Mouse (Mus musculus) fat pad, adult 2 months (tissue): ENCODE measurements around the gene Cyp21a1.
A peak's percentile ranks its signal among the peaks of the same experiment; 100 is the strongest.
"Not testable (repeated sequence)": the region's sequence is repeated elsewhere in the genome, so short reads cannot be mapped to it uniquely, and the experiment has no call there.

Experiments
- DNase-seq: peaks from one replicate; pipeline ENCODE4 v3.0.0-alpha.2; 2011; ENCODE audit warnings: low read depth, low spot score; ENCODE audit errors: extremely low read depth

Gene Cyp21a1

GRCm38 (mm10) chr17:34804301-34804700 lies at the start of gene Cyp21a1:
Gene Cyp21a1, minus strand, starts transcription at chr17:34804561.
- DNase-seq, result not testable (repeated sequence)

GRCm38 (mm10) chr17:34853511-34853910 lies 49.1 kb upstream of the Cyp21a1 start:
- DNase-seq, result no peak

- no peak for DNase-seq
Observed at GRCm38 (mm10) chr17:34850517-34851125, 46.3 kb upstream of the Cyp21a1 start.

GRCm38 (mm10) chr17:34849722-34850516 lies 45.6 kb upstream of the Cyp21a1 start, which contains the start of the genes Skiv2l and Nelfe:
Gene Skiv2l, minus strand, starts transcription at chr17:34850210.
Gene Nelfe, plus strand, starts transcription at chr17:34850391.
- DNase-seq, result peak; percentile 46

GRCm38 (mm10) chr17:34847615-34848014 lies 43.3 kb upstream of the Cyp21a1 start:
- no peak for DNase-seq

- DNase-seq, result no peak
Observed at GRCm38 (mm10) chr17:34847192-34847591, 42.8 kb upstream of the Cyp21a1 start.

GRCm38 (mm10) chr17:34844884-34845283 lies 40.5 kb upstream of the Cyp21a1 start:
- no peak for DNase-seq

- no peak for DNase-seq
Observed at GRCm38 (mm10) chr17:34840736-34841307, 36.5 kb upstream of the Cyp21a1 start.

GRCm38 (mm10) chr17:34838785-34839184 lies 34.4 kb upstream of the Cyp21a1 start:
- DNase-seq, result no peak

GRCm38 (mm10) chr17:34837464-34838324 lies 33.3 kb upstream of the Cyp21a1 start:
- no peak for DNase-seq

- DNase-seq, result peak; percentile 43
Observed at GRCm38 (mm10) chr17:34836856-34837221, 32.5 kb upstream of the Cyp21a1 start, which contains the start of the genes Stk19 and Dxo. Gene Stk19, minus strand, starts transcription at chr17:34836945. Gene Dxo, plus strand, starts transcription at chr17:34837019.

GRCm38 (mm10) chr17:34836155-34836855 lies 31.9 kb upstream of the Cyp21a1 start:
- DNase-seq, result no peak

GRCm38 (mm10) chr17:34830776-34831175 lies 26.4 kb upstream of the Cyp21a1 start:
- not testable (repeated sequence) for DNase-seq

GRCm38 (mm10) chr17:34814818-34815370 lies 10.5 kb upstream of the Cyp21a1 start:
- DNase-seq, result no peak

- not testable (repeated sequence) for DNase-seq
Observed at GRCm38 (mm10) chr17:34813747-34814146, 9.4 kb upstream of the Cyp21a1 start.

GRCm38 (mm10) chr17:34811275-34811674 lies 6.9 kb upstream of the Cyp21a1 start:
- no peak for DNase-seq

GRCm38 (mm10) chr17:34810811-34811210 lies 6.5 kb upstream of the Cyp21a1 start:
- DNase-seq, result not testable (repeated sequence)

GRCm38 (mm10) chr17:34810411-34810810 lies 6.0 kb upstream of the Cyp21a1 start:
- DNase-seq, result not testable (repeated sequence)

GRCm38 (mm10) chr17:34808599-34809205 lies 4.3 kb upstream of the Cyp21a1 start:
- DNase-seq, result no peak
